Mouse (Mus musculus) forebrain, embryonic 12.5 days (tissue): Measurements from ENCODE around the gene Scube1. TPM values are rescaled to one million over a fixed set of nuclear protein-coding genes. Genes with fewer than 3 reads are reported as not detected.

Source experiments
- ATAC-seq: fragments of 200-750 bp; cut with Nextera tagmentation; 2 replicates; pipeline ENCODE4 v1.8.0; 2017; ENCODE audit warnings: moderate TSS enrichment; ENCODE audit not compliant: low FRiP score
- H3K27ac ChIP-seq: fragments of 300-500 bp; sonication (generic); 2 replicates; pipeline ENCODE4 v1.5.1; 2016; ENCODE audit warnings: mild to moderate bottlenecking
- H3K27me3 ChIP-seq: fragments of 300-500 bp; sonication (generic); 2 replicates; pipeline ENCODE4 v1.6.1; 2016; ENCODE audit warnings: mild to moderate bottlenecking
- H3K36me3 ChIP-seq: fragments of 300-500 bp; sonication (generic); replicated peaks from 2 replicates; pipeline ENCODE4 v1.6.1; 2016; ENCODE audit warnings: mild to moderate bottlenecking
- H3K4me1 ChIP-seq: fragments of 300-500 bp; sonication (generic); 2 replicates; pipeline ENCODE4 v1.6.1; 2016
- H3K4me2 ChIP-seq: fragments of 300-500 bp; sonication (generic); 2 replicates; pipeline ENCODE4 v1.6.1; 2016; ENCODE audit warnings: mild to moderate bottlenecking, moderate library complexity
- H3K4me3 ChIP-seq: fragments of 300-500 bp; sonication (generic); replicated peaks from 2 replicates; pipeline ENCODE4 v1.5.1; 2016; ENCODE audit warnings: mild to moderate bottlenecking
- H3K9ac ChIP-seq: fragments of 300-500 bp; sonication (generic); 2 replicates; pipeline ENCODE4 v1.6.1; 2016; ENCODE audit warnings: mild to moderate bottlenecking
- H3K9me3 ChIP-seq: fragments of 300-500 bp; sonication (generic); 2 replicates; pipeline ENCODE4 v1.6.1; 2016
- WGBS: fragments of 180-500 bp; shearing (Covaris S2); methylation state at CpG from one replicate; pipeline ENCODE4 v1.1.7; 2016; 5-methylcytosine and 5-hydroxymethylcytosine counted together
- polyA plus RNA-seq: library from polyadenylated mRNA; unstranded; fragments of >200 nt; fragmentation: Nextera tagmentation; extraction: Ambion mirVana; gene quantifications from 2 replicates; pipeline ENCODE4 v1.2.1, GENCODE M21; 2016

Gene Scube1
- 17.9 and 20.4 TPM in 2 replicates for polyA plus RNA-seq

- H3K36me3 ChIP-seq: no peaks in the 10 kb centered on the region; the same call in 1 of the 2 replicates
- H3K9me3 ChIP-seq: no peaks in the 10 kb centered on the region
- ATAC-seq: peak; percentile 96
- WGBS: under 1% methylated on average over 39 of the region's 51 CpGs
- H3K4me3 ChIP-seq: peak within 1 kb of the TSS; percentile 74
- peak within 1 kb of the TSS; percentile 90 for H3K4me2 ChIP-seq
- H3K27ac ChIP-seq: peak within 1 kb of the TSS; percentile 77
- H3K27me3 ChIP-seq: peaks cover 56% of the 10 kb centered on the region
- H3K9ac ChIP-seq: peak within 1 kb of the TSS; percentile 70
- peaks cover 45% of the 10 kb centered on the region for H3K4me1 ChIP-seq
Observed at GRCm38 (mm10) chr15:83724886-83725269, at the start of gene Scube1. Gene Scube1 (minus strand): TSS chr15:83725021.

GRCm38 (mm10) chr15:83772953-83773352 is 48.1 kb upstream of the Scube1 start:
- no peak overlapping the region for H3K4me2 ChIP-seq
- no peaks in the 10 kb centered on the region for H3K9me3 ChIP-seq
- no peak overlapping the region for H3K4me3 ChIP-seq
- H3K27me3 ChIP-seq: peaks cover 23% of the 10 kb centered on the region
- 91% methylated on average over 4 of the region's 4 CpGs for WGBS
- no peak for ATAC-seq
- no peaks in the 10 kb centered on the region for H3K36me3 ChIP-seq
- H3K4me1 ChIP-seq: peaks cover 3% of the 10 kb centered on the region; the same call in 1 of the 2 replicates
- H3K27ac ChIP-seq: no peak overlapping the region
- no peak overlapping the region for H3K9ac ChIP-seq

GRCm38 (mm10) chr15:83772460-83772859 is 47.6 kb upstream of the Scube1 start:
- Histone ChIP-seq H3K27me3 (peaks cover 20% of the 10 kb centered on the region), H3K4me1 (peaks cover 3% of the 10 kb centered on the region; the same call in 1 of the 2 replicates), H3K4me3 (no peak overlapping the region), H3K9ac (no peak overlapping the region), H3K4me2 (no peak overlapping the region), H3K27ac (no peak overlapping the region), H3K9me3 (no peaks in the 10 kb centered on the region), H3K36me3 (no peaks in the 10 kb centered on the region)
- 77% methylated on average over 5 of the region's 5 CpGs for WGBS
- ATAC-seq: no peak

- H3K9me3 ChIP-seq: no peaks in the 10 kb centered on the region
- H3K36me3 ChIP-seq: no peaks in the 10 kb centered on the region
- 79% methylated on average over 8 of the region's 8 CpGs for WGBS
- no peak overlapping the region for H3K4me3 ChIP-seq
- H3K27me3 ChIP-seq: peaks cover 18% of the 10 kb centered on the region; the same call in 1 of the 2 replicates
- no peak overlapping the region for H3K9ac ChIP-seq
- no peak for ATAC-seq
- H3K4me2 ChIP-seq: no peak overlapping the region
- H3K4me1 ChIP-seq: peaks cover 3% of the 10 kb centered on the region; the same call in 1 of the 2 replicates
- H3K27ac ChIP-seq: no peak overlapping the region
Observed at GRCm38 (mm10) chr15:83771346-83772053, 46.7 kb upstream of the Scube1 start.

GRCm38 (mm10) chr15:83765388-83766029 is 40.7 kb upstream of the Scube1 start:
- no peak overlapping the region for H3K4me3 ChIP-seq
- peak overlapping the region; percentile 78 for H3K27ac ChIP-seq
- H3K4me2 ChIP-seq: no peak overlapping the region
- no peak overlapping the region for H3K9ac ChIP-seq
- 4% methylated on average over 6 of the region's 6 CpGs for WGBS
- H3K27me3 ChIP-seq: peaks cover 18% of the 10 kb centered on the region
- no peaks in the 10 kb centered on the region for H3K36me3 ChIP-seq
- H3K4me1 ChIP-seq: peaks cover 25% of the 10 kb centered on the region
- no peaks in the 10 kb centered on the region for H3K9me3 ChIP-seq
- peak; percentile 93 for ATAC-seq

- H3K9me3 ChIP-seq: no peaks in the 10 kb centered on the region
- no peak overlapping the region for H3K27ac ChIP-seq
- H3K4me3 ChIP-seq: no peak overlapping the region
- peaks cover 26% of the 10 kb centered on the region for H3K4me1 ChIP-seq
- H3K36me3 ChIP-seq: no peaks in the 10 kb centered on the region
- no peak overlapping the region for H3K9ac ChIP-seq
- WGBS: 88% methylated on average over 13 of the region's 13 CpGs
- H3K4me2 ChIP-seq: no peak overlapping the region
- no peak for ATAC-seq
- H3K27me3 ChIP-seq: peaks cover 18% of the 10 kb centered on the region
Observed at GRCm38 (mm10) chr15:83761512-83761911, 36.7 kb upstream of the Scube1 start.

GRCm38 (mm10) chr15:83760683-83761082 is 35.9 kb upstream of the Scube1 start:
- Histone ChIP-seq H3K36me3 (no peaks in the 10 kb centered on the region), H3K4me1 (peaks cover 20% of the 10 kb centered on the region), H3K27me3 (peaks cover 18% of the 10 kb centered on the region), H3K4me2 (no peak overlapping the region), H3K9ac (no peak overlapping the region), H3K9me3 (no peaks in the 10 kb centered on the region), H3K4me3 (no peak overlapping the region), H3K27ac (no peak overlapping the region)
- ATAC-seq: peak; percentile 22; the same call in 1 of the 2 replicates
- WGBS: 4% methylated on average over 10 of the region's 10 CpGs

GRCm38 (mm10) chr15:83758958-83759357 is 34.1 kb upstream of the Scube1 start:
- no peak overlapping the region for H3K27ac ChIP-seq
- no peak overlapping the region for H3K9ac ChIP-seq

GRCm38 (mm10) chr15:83756742-83757141 is 31.9 kb upstream of the Scube1 start:
- H3K9me3 ChIP-seq: no peaks in the 10 kb centered on the region
- no peak overlapping the region for H3K27ac ChIP-seq
- no peak overlapping the region for H3K4me3 ChIP-seq
- H3K9ac ChIP-seq: no peak overlapping the region
- H3K36me3 ChIP-seq: no peaks in the 10 kb centered on the region
- WGBS: 26% methylated on average over 9 of the region's 9 CpGs
- peaks cover 6% of the 10 kb centered on the region; the same call in 1 of the 2 replicates for H3K4me1 ChIP-seq
- ATAC-seq: no peak
- H3K27me3 ChIP-seq: peaks cover 18% of the 10 kb centered on the region
- no peak overlapping the region for H3K4me2 ChIP-seq

More at GRCm38 (mm10) chr15:83758958-83759357, 34.1 kb upstream of the Scube1 start:
- Histone ChIP-seq H3K4me2 (no peak overlapping the region), H3K9me3 (no peaks in the 10 kb centered on the region), H3K4me1 (peaks cover 6% of the 10 kb centered on the region; the same call in 1 of the 2 replicates), H3K4me3 (no peak overlapping the region), H3K36me3 (no peaks in the 10 kb centered on the region), H3K27me3 (peaks cover 18% of the 10 kb centered on the region)
- ATAC-seq: no peak
- WGBS: 13% methylated on average over 4 of the region's 4 CpGs

- 59% methylated on average over 9 of the region's 9 CpGs for WGBS
- H3K9ac ChIP-seq: no peak overlapping the region
- H3K27ac ChIP-seq: no peak overlapping the region
- H3K4me3 ChIP-seq: no peak overlapping the region
- H3K9me3 ChIP-seq: no peaks in the 10 kb centered on the region
- 0 out of 2 replicates have a peak, but pooled peaks cover 4% of the 10 kb centered on the region for H3K27me3 ChIP-seq
- no peak overlapping the region for H3K4me2 ChIP-seq
- no peaks in the 10 kb centered on the region for H3K4me1 ChIP-seq
- ATAC-seq: no peak
- H3K36me3 ChIP-seq: no peaks in the 10 kb centered on the region
Observed at GRCm38 (mm10) chr15:83749436-83749835, 24.6 kb upstream of the Scube1 start.

- H3K4me3 ChIP-seq: no peak overlapping the region
- H3K4me2 ChIP-seq: no peak overlapping the region
- no peak for ATAC-seq
- H3K9ac ChIP-seq: no peak overlapping the region
- 0 out of 2 replicates have a peak, but pooled peaks cover 4% of the 10 kb centered on the region for H3K27me3 ChIP-seq
- WGBS: 85% methylated on average over 6 of the region's 6 CpGs
- H3K9me3 ChIP-seq: no peaks in the 10 kb centered on the region
- no peak overlapping the region for H3K27ac ChIP-seq
- H3K36me3 ChIP-seq: no peaks in the 10 kb centered on the region
- H3K4me1 ChIP-seq: no peaks in the 10 kb centered on the region
Observed at GRCm38 (mm10) chr15:83748986-83749385, 24.2 kb upstream of the Scube1 start.

- no peak for ATAC-seq
- peaks cover 6% of the 10 kb centered on the region for H3K4me1 ChIP-seq
- H3K9ac ChIP-seq: no peak overlapping the region
- H3K27ac ChIP-seq: no peak overlapping the region
- no peak overlapping the region for H3K4me3 ChIP-seq
- H3K4me2 ChIP-seq: no peak overlapping the region
- no peaks in the 10 kb centered on the region for H3K9me3 ChIP-seq
- H3K27me3 ChIP-seq: peaks cover 7% of the 10 kb centered on the region; the same call in 1 of the 2 replicates
- WGBS: 81% methylated on average over 16 of the region's 16 CpGs
- no peaks in the 10 kb centered on the region for H3K36me3 ChIP-seq
Observed at GRCm38 (mm10) chr15:83746311-83746710, 21.5 kb upstream of the Scube1 start.
